Mouse (Mus musculus) adrenal gland, postnatal 36 days (tissue): ENCODE results near the gene Ppcs. TPM values are rescaled to one million over a fixed set of nuclear protein-coding genes. Genes with fewer than 3 reads are reported as not detected.
A peak's percentile ranks its signal among the peaks of the same experiment; 100 is the strongest.

Source experiments
- DNase-seq, 2 experiments: peaks; one replicate each; pipeline ENCODE4 v3.0.0; 2021; ENCODE audit warnings: mixed read lengths in 1 of 2
- long read RNA-seq, 2 experiments: library from polyadenylated mRNA; stranded (forward); transcript quantifications; one replicate each; pipeline ENCODE4 v2.0.0; 2021; ENCODE audit warnings: borderline sequencing depth in 2 of 2
- total RNA-seq, 2 experiments: library from RNA; stranded (reverse); gene quantifications; 2 replicates each; pipeline ENCODE4 v1.2.3; 2021

The Ppcs gene
- total RNA-seq: 10 to 100 TPM; 38.0 to 41.7 TPM
- long read RNA-seq, experiment 1, transcript Ppcs-201 (3 exons, 1,443 nt): major isoform, 120 of 131 reads
- long read RNA-seq, experiment 1, partial matches to known transcripts: 0 of 131 reads
- long read RNA-seq, experiment 1, other reads (novel, unspliced or antisense): 7 of 131 reads
- long read RNA-seq, experiment 2, transcript Ppcs-201 (3 exons, 1,443 nt): major isoform, 43 of 45 reads
- long read RNA-seq, experiment 2, partial matches to known transcripts: 0 of 45 reads
- long read RNA-seq, experiment 2, other reads (novel, unspliced or antisense): 0 of 45 reads

DNA sequence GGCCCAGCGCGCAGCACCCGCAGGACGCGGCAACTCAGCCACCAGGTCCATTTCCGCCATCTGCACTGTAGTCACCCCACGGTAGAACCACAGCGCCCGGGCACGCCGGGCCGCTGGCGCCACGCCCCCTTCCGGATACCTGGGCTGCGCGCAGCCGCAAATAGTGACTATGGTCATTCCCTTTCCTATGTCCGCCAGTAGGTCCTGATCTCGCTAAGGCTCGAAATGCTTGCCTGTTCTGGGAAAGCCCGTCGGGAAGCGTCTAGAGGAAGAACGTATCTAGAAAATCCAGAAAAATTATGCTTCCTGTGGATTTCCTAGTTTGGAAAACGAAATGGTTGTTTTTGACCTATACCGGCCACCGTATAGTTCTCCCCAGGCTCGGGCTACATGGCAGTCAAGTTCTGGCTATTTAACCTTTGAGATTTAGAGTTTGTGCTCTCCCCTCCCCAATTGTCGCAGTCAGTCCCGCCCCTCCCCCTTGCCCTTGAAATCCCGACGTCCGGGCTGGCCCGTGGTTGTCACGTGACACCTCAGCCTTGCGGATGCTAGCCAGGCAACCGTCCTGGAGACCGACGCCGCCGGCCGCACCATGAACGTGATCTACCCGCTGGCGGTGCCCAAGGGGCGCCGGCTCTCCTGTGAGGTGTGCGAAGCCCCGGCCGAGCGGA, at the start of gene Ppcs, which contains the start of gene Zmynd12:
Ppcs (minus strand) TSS at position 127 of the 671 bp plus-strand sequence.
Zmynd12 (plus strand) TSS at position 521 of the 671 bp plus-strand sequence.
- DNase-seq: peak; percentile 95 to 98

DNA sequence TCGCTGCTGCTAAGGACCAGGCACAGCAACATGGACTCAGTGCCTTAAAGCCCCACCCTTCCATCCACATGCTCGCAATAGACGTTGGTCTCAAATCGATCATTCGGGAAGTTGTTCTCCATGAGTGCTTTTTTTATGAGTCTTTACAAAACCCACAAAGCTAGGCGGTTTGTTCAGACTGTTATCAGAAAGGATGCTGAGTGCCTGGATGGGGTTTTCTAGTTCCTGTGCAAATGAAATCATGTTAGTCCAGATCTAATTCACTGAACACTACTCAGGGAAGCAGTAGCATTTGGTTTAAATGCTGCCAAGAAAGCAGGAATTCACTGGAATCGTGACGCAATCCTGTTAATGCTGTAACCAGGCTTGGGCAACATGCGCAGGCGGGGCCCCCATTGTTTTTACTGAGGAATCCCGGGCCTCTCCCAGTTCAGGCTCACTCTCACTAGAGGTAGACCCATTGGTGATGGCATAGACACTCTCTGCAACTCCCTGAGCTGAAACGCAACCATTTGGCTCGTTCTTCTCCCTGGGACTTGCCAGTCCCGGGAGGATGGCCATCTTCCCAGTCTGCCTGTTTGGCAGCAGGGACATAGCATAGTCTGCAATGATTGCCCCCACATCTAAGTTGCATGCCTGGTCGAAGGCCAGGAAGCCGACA, 45.6 kb upstream of the Ppcs start:
- peak; percentile 13 to 18 for DNase-seq

DNA sequence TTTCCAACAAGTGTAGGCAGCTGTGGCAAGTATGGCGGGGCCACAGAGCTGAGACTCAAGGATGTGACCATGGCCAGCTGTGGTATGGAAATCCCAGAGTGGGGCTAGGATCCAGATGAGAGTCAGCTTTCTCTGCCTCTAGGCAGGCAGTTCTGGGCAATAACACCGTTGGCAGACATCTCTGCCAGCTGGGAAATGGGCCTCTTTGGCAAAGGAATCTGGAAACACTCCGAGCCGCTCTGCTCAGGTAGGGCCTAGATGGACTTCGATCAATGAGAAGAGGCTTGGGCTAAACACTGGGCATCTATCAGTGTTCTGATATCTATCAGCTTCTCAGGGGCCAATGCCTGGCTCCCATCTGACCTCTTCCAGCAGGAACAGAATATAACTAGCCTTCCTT, 43.6 kb upstream of the Ppcs start:
- DNase-seq: no peak

DNA sequence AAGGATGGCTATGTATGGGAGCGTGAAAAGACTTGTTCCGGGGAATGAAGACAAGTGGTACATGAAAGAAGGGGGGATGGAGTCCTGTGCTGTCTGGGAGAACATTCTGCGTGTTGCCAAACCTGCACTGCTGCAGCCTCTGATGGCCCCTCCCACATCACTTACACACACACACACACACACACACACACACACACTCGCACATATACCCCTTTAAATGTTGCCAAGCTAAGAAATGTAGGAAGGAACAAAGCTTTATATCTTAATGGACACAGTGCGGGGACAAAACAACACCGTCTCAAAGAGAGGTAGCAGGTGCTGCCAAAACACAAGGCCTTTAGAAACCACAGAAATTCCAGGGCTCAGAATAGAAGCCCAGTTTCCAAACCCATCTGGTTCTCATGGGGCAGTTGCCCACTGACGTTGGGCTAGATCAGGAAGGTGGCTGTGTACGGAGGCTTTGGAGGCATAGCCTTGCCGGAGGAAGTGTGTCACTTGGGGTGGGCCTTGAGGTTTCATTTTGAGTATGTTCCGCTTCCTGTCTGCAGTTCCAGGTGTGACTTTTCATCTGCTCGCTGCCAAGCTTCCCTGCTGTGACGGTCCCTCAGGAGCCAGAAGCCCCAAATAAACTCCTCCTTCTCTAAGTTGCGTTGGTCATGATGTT, 41.7 kb upstream of the Ppcs start:
- no peak for DNase-seq

DNA sequence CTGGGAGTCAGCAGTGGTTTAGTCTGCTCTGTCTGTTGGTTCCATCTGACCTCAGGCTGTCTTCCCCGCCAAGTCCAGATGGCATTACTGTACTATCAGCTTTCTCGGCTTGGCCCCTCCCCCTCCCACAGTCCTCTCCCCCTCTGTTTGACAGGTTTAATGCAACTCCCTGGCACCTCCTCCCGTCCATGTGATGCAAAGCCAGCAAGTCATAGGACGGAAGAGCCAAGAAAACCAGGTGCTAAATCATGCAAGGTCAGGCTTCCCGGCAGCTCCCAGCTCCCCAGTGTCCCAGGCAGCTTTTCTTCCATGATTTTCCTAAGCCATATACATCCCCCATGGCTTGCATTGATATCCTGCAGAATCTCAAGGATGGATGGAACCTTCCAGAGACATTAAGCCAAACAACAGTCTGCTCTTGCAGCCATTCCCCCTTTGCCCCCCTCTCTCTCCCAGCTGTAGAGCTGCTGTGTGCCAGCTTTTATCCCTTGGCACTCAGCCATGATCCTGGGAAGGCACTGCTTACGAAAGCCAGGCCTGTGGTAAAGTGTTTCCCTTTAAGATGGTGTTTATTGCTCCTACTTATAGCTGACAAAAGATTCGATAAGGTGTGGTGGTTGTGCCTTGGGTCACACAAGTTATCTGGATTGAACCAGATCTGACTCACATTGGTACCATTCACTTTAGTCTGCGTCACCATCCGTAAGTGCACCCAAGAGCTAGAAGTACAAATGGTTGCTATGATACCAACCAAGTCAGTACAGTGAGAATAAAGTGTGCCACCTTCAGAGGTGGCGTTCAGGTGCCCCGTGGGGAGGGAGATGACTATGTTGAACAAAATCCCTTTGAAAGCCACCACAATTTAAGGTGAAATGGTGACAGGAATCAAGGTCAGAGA, 40.9 kb upstream of the Ppcs start:
- DNase-seq: peak; percentile 54 to 72

DNA sequence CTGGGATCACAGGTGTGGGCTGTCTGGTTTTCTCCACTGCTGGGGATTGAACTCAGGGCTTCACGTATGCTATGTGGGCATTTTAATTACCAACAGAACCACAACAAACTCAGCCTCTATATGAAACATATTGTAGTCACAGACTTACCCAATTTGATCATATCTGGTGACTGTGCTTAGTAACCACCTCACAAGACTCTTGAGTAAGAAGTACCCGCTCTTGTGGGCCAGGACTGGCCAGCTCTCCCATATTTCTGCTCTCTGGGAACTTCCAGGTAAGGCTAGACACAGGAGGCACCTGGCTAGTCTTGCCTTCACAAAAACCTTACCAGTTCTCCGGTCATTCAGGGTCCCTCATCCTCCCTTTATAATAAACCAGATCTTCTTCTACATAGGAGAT, 40.2 kb upstream of the Ppcs start:
- no peak for DNase-seq

DNA sequence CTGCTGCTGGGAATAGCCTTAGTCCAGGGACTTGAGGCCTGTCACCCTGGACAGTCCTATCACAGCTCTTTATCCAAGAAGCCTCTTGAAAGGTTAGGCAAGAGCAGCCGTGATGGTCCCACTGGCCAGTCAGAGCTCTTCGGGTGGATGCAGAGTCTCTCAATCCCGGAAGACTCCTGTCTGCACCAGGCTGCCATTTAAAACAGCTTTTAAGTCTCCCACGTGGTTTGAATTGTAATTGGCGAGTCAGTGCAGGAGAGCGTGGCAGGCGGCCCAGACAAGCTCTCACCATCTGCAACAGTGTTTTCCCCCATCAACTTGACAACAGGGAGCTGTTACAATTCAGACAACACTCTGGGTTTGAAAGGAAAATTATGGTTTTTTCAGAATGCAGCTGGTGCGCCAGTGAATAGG, 38.5 kb upstream of the Ppcs start:
- peak in 1 of 2 experiments; percentile 22 for DNase-seq

DNA sequence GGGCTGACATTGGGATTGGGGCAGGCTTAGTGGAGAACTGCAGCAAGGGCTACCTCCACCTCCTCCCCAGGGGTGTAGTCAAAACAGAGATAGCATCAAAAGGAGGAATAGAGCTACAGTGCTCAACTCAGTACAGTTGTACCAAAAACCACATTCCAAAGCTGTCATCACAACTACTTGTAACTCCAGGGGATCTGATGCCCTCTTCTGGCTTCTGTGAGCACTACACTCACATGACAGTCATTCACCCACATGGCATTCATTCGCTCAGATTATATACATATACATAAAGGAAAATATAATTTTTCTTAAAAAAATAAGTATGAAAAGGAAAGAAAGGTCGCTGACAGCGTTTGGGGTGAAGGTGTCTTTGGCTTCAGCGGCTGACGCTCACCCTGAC, 38.1 kb upstream of the Ppcs start:
- peak; percentile 36 to 40 for DNase-seq

DNA sequence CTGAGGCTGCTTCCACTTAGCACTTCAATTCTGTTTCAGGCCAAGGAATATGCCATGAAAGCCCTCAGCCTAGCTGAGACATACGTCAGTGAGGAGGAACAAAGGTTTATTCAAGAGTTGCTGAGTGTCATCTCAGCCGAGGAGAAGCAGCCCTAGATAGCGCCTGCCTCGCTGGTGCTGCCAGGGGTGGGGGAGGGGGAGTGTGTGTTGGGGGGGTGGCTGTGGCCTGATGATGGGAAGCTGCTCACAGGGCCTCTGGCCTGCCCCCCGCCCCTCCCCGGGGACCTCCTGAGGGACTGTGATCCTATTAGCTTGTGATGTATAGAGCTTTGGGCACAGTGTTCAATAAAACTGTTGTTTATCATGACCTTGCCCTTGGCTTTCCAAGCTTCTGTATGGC, 31.3 kb upstream of the Ppcs start:
- no peak for DNase-seq

DNA sequence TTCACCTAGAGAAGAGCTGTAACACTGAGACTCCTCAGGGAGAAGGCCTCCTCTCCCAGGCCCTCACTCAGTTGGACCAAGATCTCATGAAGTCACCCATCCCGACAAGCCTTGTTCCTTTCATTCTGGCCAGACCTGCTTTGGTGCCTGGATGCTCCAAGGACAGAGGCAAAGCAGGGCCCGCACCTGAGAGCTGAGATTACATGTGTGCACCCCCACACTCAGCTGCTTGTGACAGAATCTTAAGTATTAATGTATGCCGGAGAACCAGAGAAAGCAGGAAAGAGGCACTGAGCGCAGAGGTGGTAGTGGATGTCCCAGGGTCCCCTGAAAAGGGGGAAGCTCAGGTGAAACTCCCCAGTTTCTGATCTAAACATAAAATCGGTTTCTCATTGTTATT, 30.9 kb upstream of the Ppcs start:
- no peak for DNase-seq

DNA sequence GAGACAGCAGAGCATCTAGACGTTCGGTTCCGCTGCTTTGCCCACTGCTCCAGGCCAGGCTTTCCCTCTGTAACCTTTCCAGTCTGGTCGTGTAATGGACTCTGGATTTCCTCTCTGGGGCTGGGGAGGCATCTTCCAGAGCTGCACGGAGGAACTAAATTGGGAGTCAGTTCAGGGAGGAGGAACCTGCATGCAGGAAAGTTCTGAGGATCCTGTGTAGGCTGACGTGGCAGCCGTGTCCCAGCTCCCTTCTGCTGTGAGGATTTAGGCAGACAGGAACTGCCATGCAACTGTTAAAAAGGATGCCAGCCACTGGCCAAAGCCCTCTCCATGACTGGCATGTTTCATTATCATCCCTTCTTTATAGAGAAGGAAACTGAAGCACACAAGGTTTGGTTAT, 28.2 kb upstream of the Ppcs start:
- no peak for DNase-seq

DNA sequence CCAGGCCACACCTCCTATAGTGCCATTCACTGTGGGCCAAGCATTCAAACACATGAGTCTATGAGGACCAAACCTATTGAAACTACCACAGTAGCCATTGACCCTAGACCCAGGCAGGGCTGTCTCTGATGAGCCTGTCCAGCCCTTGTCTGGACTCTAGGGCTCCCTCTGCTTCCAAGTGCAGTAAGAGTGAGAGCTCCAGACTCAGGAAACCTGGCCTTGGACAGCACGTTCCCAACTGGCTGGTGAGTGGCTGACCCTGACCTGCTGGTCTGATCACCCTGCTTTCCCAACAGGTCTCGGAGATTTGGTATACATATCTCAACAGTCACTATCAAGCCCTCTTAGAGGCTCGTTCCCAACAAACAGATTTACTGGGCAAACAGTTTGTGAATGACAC, 25.6 kb upstream of the Ppcs start:
- DNase-seq: peak; percentile 57 to 69

DNA sequence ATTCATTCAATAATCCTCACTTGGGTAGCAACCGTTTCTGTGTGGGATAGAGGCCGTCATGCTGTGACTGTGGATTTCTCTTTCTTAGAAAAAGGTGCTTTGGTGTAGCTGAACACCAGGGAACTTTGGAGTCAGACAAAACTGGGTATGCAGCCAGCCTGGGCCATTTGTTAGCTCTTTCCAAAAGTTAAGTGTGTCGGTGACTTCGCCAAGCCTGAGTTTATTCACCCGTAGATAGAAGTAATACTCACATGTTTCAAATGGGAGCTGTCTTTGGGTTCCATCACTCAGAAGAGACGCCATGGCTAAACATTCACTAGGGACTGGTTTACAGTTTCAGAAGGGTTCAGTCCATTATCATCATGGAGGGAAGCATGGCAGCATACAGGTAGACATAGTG, 25.0 kb upstream of the Ppcs start:
- DNase-seq: no peak

DNA sequence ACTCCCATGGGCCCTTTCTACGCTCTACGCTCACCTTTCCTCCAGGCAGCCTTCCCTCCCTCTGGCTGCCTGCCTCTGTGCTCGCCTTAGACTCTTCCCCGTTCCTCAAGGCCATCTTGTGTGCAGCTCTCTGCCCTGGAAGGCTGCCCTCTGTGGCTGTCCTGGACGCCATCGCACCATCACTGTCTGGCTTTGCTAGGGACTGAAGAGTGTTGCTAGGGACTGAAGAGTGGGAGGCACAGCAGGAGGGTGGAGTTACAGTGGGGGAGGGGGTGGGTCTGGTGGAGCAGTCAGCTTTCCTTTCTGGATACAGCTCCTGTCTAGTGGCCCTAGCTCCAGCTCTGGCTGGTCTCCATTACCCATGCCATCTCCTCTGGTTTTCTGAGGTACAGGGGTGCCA, 20.3 kb upstream of the Ppcs start:
- peak; percentile 52 to 64 for DNase-seq

DNA sequence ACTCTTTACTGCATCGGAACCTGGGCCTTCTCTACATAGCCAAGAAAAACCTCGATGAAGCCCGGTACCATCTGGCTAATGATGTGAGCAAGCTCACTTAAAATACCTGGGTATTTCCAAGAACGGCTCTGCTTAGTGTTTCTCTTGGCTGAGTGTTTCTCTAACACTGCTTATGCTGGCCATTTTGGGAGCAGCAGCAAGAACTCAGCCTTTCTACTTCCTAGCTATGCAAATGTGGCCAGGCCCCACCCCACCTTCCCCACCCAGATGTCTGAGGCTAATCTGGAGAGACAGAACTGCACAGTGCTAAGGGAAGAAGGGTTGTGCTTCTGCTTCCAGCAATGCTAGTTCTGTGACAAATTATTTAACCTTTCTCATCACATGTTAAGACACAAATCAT, 19.6 kb upstream of the Ppcs start:
- no peak for DNase-seq

DNA sequence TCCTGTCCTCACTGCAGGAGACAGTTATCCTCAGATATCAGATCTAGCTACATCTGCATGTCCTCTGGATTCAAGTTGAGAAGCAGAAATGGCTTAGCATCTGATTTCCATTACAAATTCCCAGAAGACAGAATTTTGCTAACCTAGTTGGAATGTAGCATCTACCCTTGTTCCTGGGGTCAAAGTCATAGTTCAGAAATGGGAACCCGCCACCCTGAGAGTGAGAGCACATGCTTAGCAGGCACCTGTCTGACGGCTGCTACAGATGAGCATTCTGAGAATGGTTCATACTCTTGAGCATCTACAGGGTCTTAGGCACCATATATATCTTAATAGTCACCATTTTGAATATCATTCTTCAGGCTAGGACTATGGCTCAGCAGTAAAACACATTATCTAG, 15.7 kb upstream of the Ppcs start:
- no peak for DNase-seq

DNA sequence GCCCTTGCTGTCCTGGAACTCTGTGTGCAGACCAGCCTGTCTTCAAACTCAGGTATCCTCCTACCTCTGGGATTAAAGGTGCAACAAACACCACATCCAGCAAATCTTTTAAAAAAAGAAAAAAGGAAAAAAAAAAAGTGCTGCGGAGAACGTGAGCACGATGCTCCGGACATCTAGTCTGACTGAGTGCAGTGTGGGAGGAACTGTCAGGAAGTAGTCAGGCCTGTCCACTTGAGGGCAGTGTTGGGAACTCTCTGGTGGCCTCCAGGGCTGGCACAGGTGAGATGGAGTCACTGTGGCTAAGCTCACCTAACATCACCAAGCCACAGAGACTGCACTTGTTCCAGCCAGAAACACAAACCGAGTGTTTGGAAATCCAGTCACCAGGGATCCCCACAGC, 8.5 kb upstream of the Ppcs start:
- DNase-seq: peak; percentile 67 to 68

DNA sequence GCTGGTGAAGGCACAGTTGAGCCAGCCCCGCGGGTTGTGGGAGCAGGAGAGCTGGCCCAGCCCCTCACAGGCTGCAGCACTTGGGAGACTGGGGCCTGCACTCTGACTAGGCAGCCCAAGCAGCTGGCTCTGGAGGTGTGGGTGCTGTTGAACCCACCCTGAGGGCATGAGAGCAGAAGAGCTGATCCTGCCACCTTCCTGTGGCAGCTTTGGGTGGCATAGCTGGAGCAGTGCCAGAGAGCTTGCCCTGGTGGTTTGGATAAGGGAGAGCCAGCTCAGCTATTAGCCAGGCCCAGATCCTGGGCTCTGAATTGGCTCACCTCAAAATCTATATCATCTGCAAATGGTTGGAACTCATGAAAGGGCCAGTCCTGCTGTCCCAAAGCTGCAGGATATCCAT, 5.5 kb upstream of the Ppcs start:
- DNase-seq: peak; percentile 43 to 76

DNA sequence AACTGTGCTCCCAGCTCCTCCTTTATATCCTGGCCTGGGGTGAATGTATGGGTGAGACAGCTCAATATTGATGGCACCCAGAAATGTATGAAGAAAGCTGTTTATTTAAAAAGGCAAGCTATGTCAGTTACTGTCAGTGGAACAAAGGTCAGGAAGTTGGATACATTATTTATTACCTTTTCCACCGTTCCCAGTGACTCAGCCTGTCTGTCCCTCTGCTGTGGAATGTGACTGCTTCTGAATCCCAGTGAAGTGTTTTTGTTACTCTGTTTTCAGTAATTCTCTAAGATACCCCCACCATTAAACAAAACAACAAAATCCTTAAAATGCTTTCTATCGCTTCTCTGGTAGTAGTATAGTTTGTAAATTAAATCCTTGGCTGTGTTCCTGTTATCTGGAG, 3.4 kb upstream of the Ppcs start:
- no peak for DNase-seq

DNA sequence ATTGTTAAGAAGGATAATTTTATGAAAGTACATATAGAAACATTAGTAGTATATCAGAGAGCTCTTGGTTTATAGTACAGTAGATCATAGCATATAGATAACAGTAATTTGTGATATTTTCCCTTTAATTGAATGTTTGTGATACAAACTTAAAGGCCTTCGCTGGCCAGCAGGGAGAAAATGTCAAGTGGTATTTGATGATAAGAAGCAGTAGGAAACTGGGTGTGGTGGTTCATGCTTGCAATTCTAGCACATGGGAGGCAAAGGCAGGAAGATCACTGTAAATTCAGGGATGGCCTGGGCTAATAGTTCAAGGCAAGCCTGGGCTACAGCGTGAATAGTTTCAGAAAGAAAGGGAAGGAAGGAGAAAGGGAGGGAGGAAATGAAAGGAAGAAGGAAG, 2.9 kb upstream of the Ppcs start:
- DNase-seq: no peak

DNA sequence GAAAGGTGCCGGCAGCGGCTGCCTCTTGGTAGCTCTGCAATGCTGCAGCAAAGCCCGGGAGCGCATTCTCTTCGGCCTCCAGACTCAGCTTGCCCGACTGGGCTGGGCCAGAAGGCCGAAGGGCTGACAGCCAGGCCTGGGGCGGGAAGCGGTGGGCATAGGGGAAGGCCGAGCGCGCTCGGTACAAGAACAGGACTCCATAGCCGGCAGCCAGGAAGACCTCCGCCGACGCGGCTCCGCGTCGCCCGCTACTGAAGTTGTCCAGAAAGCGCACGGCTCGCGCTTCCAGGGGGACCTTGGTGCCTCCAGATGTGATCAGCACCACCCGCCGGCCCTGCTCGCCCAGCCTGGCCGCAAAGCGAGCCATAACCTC, 313 bp downstream of the Ppcs start:
- no peak for DNase-seq

DNA sequence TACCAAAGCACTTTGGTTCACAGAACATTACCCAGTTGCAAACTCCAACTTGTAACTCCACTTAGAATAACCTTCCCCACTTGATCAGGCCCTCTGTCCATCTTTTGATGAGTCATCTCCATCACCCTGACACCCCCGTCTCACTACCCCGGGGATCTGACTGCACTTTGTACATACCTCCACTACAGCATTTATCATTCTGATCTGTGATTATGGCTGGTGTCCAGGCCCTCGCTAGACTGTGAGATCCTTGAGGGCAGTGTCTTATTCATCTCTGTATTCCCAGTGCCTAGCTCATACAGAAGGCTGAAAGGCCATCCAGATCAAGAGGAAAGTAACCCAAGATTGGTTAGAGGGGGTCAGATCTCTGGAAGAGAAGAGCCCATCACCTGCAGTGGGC, 1.0 kb downstream of the Ppcs start:
- peak; percentile 31 to 49 for DNase-seq
